Mouse (Mus musculus) regulatory T cell (primary cell): ENCODE measurements around the gene Spi1.

Experiments
- in situ Hi-C: fragments of 300-600 bp; cut with MboI, MseI; formaldehyde crosslinking; loops from one replicate; pipeline ENCODE4 v1.15.1; 2025; ENCODE audit warnings: high pct_unique_total_duplicates

The Spi1 gene

GRCm38 (mm10) chr2:91068162-91068871, 13.9 kb upstream of the Spi1 start:
- in situ Hi-C loops: loop anchor here (5.0 kb wide), 1 partner anchor 34 kb away; no protein-coding TSS in a partner anchor

GRCm38 (mm10) chr2:91068872-91069165, 13.4 kb upstream of the Spi1 start:
- in situ Hi-C loops: loop anchor here (5.0 kb wide), 1 partner anchor 33 kb away; no protein-coding TSS in a partner anchor

GRCm38 (mm10) chr2:91069306-91070000, 12.7 kb upstream of the Spi1 start:
- in situ Hi-C loops: loop anchor here (5.0 kb wide), 1 partner anchor 33 kb away; no protein-coding TSS in a partner anchor

GRCm38 (mm10) chr2:91070076-91070800, 12.0 kb upstream of the Spi1 start, which contains the start of gene Slc39a13:
Slc39a13 (minus strand) TSS chr2:91070417.
- in situ Hi-C loops: no loop called here

GRCm38 (mm10) chr2:91071059-91071458, 11.1 kb upstream of the Spi1 start:
- in situ Hi-C loops: no loop called here

GRCm38 (mm10) chr2:91072092-91072491, 10.1 kb upstream of the Spi1 start:
- in situ Hi-C loops: no loop called here

GRCm38 (mm10) chr2:91077957-91078313, 4.3 kb upstream of the Spi1 start:
- in situ Hi-C loops: no loop called here

GRCm38 (mm10) chr2:91078314-91079025, 3.7 kb upstream of the Spi1 start:
- in situ Hi-C loops: no loop called here

- in situ Hi-C loops: no loop called here
Observed at GRCm38 (mm10) chr2:91079026-91079384, 3.2 kb upstream of the Spi1 start.

- in situ Hi-C loops: no loop called here
Observed at GRCm38 (mm10) chr2:91080784-91081513, 1.2 kb upstream of the Spi1 start.

- in situ Hi-C loops: no loop called here
Observed at GRCm38 (mm10) chr2:91082844-91083243, 654 bp downstream of the Spi1 start.

- in situ Hi-C loops: no loop called here
Observed at GRCm38 (mm10) chr2:91083366-91083940, 1.3 kb downstream of the Spi1 start.

GRCm38 (mm10) chr2:91084179-91084820, 2.1 kb downstream of the Spi1 start:
- in situ Hi-C loops: no loop called here

GRCm38 (mm10) chr2:91085494-91086391, 3.6 kb downstream of the Spi1 start:
- in situ Hi-C loops: no loop called here

GRCm38 (mm10) chr2:91086392-91087237, 4.4 kb downstream of the Spi1 start:
- in situ Hi-C loops: no loop called here

- in situ Hi-C loops: no loop called here
Observed at GRCm38 (mm10) chr2:91087453-91087852, 5.3 kb downstream of the Spi1 start.

- in situ Hi-C loops: no loop called here
Observed at GRCm38 (mm10) chr2:91088987-91089386, 6.8 kb downstream of the Spi1 start.

GRCm38 (mm10) chr2:91090208-91090607, 8.0 kb downstream of the Spi1 start:
- in situ Hi-C loops: no loop called here
